Mouse (Mus musculus) liver, adult (tissue): ENCODE measurements around the gene Fbxw10.

Experiments
- GATA4 ChIP-seq: IDR thresholded peaks from 2 replicates; pipeline ENCODE4 v1.6.1; 2014; ENCODE audit warnings: mild to moderate bottlenecking, low read length; ENCODE audit not compliant: insufficient replicate concordance

The Fbxw10 gene

GRCm38 (mm10) chr11:62916765-62917164, 69.9 kb downstream of the Fbxw10 start:
- TF ChIP-seq GATA4 = no peak

GRCm38 (mm10) chr11:62919946-62920742, 73.3 kb downstream of the Fbxw10 start:
- TF ChIP-seq GATA4 = no peak

GRCm38 (mm10) chr11:62920743-62921050, 73.8 kb downstream of the Fbxw10 start:
- no peak for TF ChIP-seq GATA4

- TF ChIP-seq GATA4 = no peak
These were observed 74.4 kb downstream of the Fbxw10 start for GRCm38 (mm10) chr11:62921052-62921977.

GRCm38 (mm10) chr11:62924091-62924761, 77.4 kb downstream of the Fbxw10 start:
- TF ChIP-seq GATA4 = no peak
